Mouse (Mus musculus) retina, postnatal 7 days (tissue): Measurements from ENCODE around the gene Ap1m1.
A peak's percentile ranks its signal among the peaks of the same experiment; 100 is the strongest.

Experiments
- DNase-seq: peaks from one replicate; pipeline ENCODE4 v3.0.0-alpha.2; 2012; ENCODE audit warnings: low read depth, low spot score

Gene Ap1m1

DNA sequence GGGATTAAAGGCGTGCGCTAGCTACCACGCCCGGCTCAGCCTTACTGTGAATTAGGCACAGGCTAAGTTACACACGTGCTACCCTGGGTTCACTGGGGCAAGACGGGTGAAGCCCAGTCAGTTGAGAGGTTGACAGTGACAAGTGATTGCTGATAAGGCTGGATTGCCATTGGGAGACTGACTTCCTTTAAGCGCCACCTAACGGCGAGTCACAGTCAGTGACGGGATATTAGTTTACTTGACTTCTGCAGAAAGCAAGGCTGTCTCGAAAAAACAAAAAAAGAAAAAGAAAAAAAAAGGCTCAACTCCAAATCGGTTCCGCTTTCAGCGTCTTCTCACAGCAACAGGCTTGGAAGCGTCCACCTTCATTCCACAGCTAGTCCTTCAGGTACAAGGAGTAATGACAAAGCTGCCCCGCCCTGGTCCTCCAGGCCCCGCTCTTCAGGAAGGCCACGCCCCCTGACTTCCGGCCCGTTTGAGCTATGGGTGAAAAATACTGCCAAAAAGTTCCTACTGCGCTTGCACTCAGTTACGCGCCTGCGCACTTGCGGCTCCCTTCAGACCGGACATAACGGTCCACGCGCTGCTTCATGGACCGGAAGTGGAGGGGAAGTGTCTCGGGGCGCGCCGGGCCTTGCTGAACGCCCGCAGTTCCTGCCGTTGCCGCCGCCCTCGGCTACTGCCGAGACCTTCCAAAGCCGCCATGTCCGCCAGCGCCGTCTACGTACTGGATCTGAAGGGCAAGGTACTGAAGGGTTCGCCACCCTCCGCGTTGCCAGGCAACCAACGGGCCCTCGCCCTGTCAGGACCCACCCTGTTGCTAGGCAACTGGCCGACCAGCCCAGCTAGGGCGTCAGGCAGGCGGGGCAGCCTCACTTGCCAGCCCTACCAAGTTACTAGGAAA is at the start of gene Ap1m1:
Gene Ap1m1, plus strand, starts transcription at position 520 of the 904 bp plus-strand sequence.
- peak; percentile 98 for DNase-seq

DNA sequence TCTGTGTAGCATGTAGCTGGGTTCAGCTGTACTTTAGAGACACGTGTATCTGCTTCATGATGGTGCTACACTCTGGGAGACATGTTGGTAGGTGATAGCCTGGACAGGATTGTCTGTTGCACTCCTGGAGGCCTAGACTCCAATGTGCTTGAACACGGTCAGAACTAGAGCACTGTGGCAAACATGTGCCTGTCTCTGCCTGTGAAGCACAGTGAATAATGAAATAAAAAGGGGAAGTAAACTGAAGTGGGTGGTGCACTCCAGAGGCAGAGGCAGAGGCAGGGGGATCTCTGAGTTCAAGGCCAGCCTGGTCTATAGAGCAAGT is 49.6 kb upstream of the Ap1m1 start:
- no peak for DNase-seq

DNA sequence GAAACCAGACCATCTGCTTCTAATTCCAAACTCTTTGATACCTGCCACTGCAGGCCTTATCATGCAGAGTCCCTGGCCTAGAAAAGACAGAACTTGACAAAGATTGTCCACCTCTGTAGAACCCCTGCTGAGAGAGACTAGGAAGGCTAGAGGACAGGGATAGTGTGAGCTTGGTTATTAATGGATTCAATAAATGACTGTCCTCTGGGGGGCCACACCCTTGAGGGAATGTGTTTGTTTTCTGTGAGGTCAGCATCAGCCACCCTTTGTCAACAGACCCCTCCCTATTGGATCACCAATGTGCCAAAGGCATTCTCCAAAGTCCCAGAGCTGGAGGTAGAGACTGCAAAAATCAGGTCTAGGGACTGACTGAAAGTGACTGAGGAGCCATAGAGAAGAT is 47.8 kb upstream of the Ap1m1 start:
- DNase-seq = no peak

DNA sequence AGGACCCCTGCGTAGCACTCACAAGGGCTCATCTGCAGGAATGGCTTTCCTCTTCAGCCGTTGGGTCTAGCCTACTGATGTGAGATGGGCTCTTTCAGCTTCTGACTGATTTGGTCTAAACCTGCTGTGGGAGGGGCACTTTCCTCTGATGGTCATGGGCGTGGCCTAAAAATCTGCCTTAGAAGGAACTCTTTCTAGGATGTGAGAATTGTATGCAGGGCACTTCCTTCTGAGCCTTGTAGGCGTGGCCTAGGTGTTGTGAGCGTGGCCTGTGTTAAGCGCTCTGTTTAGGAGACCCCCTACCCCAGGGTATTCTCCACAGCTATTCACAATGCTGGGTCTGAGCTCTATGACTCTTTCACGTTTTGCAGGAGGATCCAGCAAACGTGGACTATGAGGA is 41.8 kb upstream of the Ap1m1 start:
- DNase-seq = no peak

DNA sequence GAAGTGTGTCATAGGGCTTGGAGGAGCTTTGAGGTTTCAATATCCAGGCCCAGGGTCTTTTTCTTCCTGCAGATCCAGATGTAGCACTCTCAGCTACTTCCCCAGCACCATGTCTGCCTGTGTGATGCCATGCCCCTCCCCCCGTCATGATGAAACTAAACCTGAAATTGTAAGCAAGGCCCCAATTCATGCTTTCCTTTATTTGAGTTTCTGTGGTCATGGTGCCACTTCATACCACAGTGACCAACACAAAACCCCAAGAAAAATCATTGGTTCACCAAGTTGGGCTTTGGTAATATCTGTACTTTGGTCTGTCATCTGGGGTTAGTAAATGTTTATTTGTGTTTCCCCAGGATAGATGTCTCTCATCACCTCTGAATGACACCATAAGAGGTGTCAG is 31.2 kb upstream of the Ap1m1 start:
- DNase-seq = no peak

- DNase-seq = no peak
Measured at GRCm38 (mm10) chr8:72210222-72210621, 29.6 kb upstream of the Ap1m1 start.

GRCm38 (mm10) chr8:72210710-72211109 is 29.1 kb upstream of the Ap1m1 start:
- no peak for DNase-seq

DNA sequence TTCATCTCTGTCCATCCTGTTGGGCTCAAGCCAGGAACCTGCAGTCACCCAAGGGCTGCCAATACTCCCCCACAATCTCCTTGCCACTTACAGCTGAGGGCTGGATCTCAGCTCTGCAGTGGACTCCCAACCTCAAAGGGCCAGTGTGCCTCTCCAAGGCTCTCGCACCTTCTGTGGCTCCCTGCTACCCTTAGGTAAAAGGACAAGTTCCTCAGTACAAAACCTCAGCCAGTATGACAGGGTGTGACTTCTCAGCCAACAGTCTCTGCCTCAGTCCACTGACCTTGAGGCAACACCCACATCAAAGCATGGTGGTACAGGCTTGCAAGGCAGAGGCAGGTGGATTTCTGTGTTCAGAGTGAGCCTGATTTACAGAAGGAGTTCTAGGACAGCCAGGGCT is 28.0 kb upstream of the Ap1m1 start:
- no peak for DNase-seq

DNA sequence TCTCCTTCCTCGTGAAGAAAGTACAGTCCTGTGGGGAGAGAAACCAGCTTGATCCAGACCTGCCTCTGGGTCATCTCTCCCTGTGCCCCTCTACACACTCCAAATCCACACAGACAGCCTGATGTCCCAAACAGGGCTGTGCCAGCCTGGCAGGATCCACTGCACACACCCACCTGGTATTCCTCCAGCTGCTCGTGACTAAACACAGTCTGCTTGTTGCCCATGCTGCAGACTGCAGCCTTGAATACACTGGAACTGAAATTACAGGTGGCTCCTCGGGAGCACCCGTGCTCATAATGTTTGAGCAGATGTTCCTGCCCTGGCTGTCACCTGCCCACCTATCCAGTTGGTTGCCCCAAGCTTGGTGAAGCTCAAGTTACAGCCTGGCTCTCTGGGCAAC is 27.1 kb upstream of the Ap1m1 start, which contains the start of gene Cib3:
Gene Cib3, minus strand, starts transcription at position 87 of the 400 bp plus-strand sequence.
- no peak for DNase-seq

DNA sequence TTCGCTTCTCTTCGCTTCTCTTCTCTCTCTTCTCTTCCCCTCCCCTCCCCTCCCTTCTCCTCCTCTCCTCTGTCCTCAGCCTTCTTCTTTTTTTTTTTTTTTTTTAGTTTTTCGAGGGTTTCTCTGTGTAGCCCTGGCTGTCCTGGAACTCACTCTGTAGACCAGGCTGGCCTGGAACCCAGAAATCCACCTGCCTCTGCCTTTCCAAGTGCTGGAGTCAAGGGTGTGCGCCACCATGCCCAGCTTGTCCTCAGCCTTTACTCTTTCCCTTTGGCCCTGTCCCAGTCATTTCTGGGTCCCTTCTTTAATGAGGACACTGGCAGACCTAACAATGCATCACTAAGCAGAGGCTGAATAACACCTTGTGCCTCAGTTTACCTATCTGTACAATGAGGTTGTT is 26.3 kb upstream of the Ap1m1 start, which contains the start of gene Gm11034:
Gene Gm11034, minus strand, starts transcription at position 101 of the 400 bp plus-strand sequence.
- no peak for DNase-seq

DNA sequence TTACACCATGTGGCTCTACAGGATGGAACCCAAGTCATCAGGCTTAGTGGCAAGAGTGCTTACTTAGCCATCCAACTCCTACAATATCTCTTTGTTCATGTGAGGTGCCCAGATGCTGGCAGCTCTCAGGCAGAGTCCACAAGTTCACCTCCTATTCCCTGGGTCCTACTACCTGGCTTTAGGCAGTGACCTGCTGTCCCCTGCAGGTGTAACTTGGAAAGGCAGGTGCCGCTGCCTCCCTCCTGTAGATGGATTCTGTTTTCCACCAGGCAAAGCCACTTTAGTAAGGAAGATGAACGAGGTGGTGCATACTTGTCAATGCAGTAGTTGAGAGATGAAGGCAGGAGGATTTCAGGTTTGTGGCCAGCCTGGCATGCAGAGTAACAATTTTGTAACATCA is 24.8 kb upstream of the Ap1m1 start:
- no peak for DNase-seq

DNA sequence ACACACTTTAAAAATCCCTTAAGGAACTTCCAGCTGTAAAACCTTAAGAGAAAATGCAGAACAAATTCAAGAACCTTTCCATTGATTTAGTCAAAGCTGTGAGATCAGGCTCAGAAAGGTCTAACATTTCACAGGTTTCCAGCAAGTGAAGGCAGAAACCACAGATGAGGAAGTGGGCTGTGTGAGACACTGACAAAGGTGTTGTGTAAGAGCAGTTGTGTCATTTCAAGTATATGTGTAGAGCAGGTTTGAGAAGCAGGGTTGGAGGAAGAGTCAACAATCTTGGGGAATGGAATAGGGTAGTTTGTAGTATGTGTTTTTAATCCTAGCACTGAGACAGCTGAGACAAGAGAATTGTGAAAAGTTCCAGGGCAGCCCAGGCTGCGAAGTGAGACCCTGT is 23.9 kb upstream of the Ap1m1 start:
- DNase-seq = no peak

DNA sequence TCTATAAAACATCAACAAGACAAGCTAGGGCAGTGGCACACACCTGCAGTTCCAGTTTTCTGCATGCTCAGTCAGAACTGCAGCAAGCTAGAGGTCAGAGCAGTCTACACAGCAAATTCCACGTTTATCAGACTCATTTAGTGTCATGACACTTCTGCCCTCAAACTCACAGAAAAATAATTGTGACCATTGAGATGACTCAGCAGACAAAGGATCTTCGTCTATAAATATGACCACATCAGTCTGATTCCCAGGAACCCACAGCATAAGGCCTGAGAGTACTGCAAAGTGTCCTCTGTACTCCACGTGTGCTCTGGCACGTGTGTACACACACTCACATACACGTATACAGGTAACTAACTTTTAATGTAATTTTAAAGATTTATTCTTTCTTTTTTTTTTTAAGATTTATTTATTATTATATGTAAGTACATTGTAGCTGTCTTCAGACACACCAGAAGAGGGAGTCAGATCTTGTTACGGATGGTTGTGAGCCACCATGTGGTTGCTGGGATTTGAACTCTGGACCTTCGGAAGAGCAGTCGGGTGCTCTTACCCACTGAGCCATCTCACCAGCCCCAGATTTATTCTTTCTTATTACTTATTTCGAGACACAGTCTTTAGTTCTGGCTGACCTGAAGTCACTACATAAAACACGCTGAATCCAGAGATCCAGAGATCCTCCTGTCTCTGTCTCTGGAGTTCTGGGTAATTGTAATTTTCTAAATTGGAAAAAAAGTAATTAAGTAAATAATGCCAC is 20.9 kb upstream of the Ap1m1 start:
- DNase-seq = no peak

DNA sequence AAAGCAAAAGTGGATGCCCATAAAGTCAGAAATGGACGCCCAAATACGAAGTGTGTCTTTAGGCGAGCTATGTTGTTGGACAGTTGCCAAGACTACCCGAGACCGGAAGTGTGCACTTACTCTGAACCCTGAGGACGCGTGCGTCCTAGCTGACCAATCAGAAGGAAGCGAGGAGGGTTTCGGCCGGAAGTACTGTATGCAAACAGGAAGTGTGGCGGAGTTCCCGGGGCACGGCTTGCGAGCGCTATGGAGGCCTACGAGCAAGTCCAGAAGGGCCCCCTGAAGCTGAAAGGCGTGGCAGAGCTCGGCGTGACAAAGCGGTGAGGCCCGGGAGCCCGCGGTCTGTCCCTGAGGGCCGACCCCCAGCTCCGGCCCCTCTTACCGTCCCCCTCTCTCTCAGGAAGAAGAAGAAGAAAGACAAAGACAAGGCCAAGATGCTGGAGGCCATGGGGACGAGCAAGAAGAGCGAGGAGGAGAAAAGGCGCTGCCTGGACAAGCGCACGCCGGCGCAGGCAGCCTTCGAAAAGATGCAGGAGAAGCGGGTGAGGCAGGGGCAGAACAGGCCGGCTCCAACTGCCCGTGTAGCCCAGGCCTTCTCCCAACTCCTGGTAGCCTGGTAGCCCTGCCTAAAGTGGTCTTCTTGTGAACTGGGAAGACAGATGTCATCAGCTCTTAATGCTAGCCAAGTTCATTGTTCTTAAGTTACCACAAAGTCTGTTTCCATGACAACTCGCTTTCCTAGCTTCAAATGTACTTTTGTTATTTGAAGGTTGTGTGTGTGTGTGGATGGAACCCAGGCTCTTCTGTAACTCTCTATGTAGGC is 20.1 kb upstream of the Ap1m1 start, which contains the start of gene Fam32a:
Gene Fam32a, plus strand, starts transcription at position 190 of the 823 bp plus-strand sequence.
- DNase-seq = peak; percentile 93

GRCm38 (mm10) chr8:72220758-72221157 is 19.1 kb upstream of the Ap1m1 start:
- DNase-seq = no peak

GRCm38 (mm10) chr8:72222656-72223055 is 17.2 kb upstream of the Ap1m1 start:
- no peak for DNase-seq

DNA sequence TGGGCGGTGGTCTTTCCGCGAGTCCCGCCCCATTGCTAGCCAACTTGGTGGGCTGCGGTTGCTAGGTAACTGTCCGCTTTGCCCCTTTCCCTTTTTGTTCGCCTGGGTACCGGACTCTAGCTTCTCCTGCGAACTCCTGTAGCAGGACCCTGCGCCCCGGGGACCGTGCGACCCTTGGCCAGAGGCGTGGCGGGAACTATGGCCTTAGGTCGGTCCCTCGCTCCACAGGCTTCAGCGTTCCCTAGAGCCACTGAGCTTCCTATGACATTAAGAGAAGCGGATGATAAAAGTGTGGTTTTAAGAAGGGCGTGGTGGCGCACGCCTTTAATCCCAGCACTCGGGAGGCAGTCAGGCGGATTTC is 565 bp downstream of the Ap1m1 start:
- DNase-seq = no peak

GRCm38 (mm10) chr8:72240951-72241350 is 1.1 kb downstream of the Ap1m1 start:
- no peak for DNase-seq

- no peak for DNase-seq
Measured at GRCm38 (mm10) chr8:72242226-72242625, 2.4 kb downstream of the Ap1m1 start.

DNA sequence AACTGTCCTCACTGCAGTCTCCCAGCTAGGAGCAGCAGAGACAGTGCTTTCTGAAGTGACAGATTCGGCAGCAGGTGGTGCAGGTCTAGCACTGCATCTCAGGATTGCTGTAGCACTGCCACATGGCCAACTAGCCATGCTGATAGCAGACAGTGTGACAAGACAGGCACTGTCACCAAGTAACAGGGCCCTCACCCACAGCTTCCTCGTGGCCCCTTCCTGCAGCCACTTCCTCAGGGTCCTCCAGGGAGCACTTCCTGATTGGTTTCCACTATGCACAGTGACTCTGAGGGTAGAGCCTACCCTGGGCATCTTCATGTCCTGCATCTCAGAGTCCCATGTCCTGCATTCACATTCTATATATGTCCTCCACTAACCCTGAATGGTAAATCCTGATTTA is 4.8 kb downstream of the Ap1m1 start:
- no peak for DNase-seq

DNA sequence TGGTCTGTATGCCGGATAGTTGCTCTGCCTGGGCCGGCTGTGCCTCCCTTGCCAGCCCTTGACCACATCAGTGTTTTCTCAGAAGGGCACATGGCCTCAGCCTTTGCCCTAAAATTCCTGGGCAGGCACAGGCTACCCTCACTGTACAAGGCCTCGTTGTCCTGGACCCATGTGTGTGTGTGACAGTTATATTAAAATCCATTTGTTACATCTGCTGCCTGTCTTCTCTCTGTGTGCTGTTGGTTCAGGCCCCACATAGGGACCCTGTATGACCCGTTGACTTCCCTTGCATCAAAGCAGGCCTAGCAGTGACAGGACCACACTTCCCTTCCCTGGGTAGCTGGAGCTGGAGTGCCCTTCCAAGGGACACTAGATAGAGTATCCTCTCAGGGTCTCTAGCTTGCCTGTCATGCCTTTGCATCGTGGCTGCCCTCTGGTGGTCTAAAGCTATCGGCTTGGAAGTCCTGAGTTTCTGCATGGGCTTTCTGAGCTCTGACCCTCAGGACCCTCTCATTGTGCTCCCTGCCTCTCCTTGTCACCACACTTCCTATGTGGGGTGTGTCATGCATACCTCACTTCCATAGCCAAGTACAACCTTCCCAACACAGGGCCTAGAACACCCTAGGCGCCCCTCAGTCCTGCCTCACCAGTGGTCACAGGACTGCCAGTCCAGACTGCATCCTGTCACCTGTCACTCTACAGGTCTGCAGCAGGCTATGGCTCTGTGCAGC is 17.5 kb downstream of the Ap1m1 start:
- no peak for DNase-seq
